Mouse (Mus musculus) layer of hippocampus, postnatal 14 days (tissue): ENCODE measurements at regions not wholly inside any gene's neighbourhood (a gene's known extent, or its start where the extent isn't known, plus 50 kb on each side); places are given as distances from the start of the nearest gene placed in this dataset.

ENCODE experiments used
- DNase-seq, 2 experiments: peaks; one replicate each; pipeline ENCODE4 v3.0.0; 2021 to 2022; ENCODE audit warnings: low spot score in 2 of 2, mixed read lengths in 1 of 2

- no peak for DNase-seq
Measured at GRCm38 (mm10) chr16:95929700-95930435, 60.9 kb downstream of the Psmg1 start.

DNA sequence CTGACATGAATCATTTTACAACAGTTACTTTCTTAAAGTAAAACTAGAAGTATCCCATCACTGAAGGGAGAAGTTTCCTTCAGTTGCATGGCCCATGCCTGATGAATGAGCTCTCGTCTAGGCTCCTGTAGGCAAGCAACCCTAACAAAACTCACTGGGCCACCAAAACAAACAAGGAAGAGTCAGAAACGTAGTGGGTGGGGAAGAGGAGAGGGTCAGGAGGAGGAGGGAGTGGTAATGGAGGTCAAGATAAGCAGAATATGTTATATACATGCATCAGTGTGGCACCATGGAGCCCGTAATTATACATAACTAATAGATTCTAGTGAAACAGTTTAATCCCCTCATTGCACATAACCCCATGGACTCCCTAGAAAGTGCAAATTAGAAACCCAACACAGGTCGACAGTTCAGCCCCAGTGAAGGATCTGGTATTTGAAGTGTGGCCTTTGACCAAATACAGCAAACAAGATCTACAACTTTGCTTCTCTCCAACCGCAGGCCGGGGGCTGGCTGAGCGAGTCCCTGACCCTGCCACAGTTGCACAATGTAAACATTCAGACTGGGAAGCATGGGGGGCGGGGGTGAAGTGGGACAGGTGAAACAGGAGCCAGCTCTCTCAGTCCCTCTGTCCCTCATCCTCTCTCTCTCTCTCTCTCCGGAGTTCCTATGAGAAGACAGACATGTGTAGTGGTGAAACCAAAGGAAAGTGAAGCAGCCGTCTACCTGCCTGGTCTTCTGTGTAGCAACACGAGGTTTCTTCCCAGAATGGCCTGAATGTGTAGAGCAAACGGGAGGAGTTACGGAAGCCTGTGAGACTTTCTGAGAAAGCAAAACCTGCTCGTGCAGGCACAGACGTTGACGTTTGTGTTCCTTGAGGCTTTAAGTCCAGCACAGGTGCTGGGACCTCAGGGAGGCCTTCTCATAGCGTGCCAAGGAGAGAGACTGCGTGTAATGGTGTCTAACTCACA is 62.2 kb downstream of the Psmg1 start:
- no peak for DNase-seq

GRCm38 (mm10) chr16:95926558-95926957 is 64.2 kb downstream of the Psmg1 start:
- DNase-seq: no peak

- DNase-seq: no peak
Measured at GRCm38 (mm10) chr16:95924716-95925115, 66.0 kb downstream of the Psmg1 start.

- DNase-seq: no peak
Measured at GRCm38 (mm10) chr16:95923991-95924390, 66.8 kb downstream of the Psmg1 start.

DNA sequence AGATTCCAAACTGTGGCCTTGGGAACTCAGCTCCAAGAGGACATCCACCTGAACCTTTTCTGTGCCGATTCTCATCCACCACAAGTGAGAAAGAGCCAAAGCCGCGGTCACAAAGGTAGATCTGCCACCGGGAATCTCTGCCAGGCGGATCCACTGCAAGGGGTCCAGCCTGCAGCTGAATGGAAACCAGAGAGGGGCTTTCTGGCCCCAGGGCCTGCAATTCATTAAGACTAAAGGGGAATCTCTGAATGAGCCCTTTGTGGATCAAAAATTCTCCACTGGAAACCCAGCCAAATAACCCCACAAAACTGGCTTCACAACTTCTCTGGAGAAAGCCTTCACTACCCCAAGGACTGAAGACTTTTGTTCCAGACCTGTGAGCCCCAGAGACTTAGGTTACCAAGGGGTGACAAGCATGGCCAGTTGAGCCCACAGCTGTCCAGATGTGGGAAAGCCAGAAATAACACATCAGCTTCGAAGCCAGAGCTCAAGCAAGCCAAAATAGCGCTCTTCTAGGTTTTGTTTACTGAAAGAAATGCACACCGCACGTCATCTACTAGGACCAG is 68.3 kb downstream of the Psmg1 start:
- no peak for DNase-seq

DNA sequence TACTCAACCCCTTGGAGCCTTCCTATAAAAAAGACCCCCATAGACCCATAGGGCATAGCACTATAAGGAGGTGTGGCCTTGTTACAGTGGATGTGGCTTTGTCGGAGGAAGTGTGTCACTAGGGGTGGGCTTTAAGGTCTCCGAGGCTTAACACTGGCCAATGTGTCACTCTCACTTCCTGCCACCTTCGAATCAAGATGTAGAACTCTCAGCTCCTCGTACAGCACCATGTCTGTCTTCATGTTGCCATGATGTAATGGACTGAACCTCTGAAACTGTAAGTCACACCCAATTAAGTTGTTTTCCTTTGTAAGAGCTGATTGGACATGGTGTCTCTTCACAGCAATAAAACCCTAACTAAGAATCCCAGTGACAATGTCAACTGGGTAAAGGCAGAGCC is 69.6 kb downstream of the Psmg1 start:
- no peak for DNase-seq

DNA sequence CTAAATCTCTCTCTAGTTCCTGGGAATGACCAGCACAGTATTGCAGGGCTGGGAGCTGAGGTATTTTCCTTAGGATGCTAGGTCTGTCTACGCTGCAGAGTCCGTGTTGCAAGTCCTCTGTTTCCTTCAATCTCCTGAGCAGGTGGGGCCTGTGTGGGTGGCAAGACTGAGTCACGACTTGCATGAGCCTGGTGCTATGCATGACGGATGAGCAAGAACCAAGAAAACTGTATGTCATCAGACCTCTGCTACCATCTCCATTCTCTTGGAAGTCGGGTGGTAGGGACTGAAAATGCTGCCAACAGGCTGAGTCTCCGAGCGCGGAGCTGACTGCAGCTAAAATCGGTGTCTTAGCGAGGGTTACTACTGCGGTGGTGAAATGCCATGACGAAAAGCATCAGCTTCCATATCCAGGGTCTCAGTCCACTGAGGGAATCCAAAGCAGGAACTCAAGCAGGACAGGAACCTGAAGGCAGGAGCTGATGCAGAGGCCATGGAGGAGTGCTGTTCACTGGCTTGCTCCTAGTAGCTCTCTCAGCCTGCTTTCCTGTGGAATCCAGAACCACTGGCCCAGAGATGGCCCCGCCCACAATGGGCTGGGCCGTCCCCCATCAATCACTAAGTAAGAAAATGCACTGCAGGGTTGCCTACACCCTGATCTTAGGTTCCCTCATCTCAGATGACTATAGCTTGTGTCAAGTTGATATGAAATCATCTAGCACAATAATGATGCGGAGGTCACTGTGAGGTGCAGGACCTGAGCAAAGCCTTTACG is 71.9 kb downstream of the Psmg1 start:
- DNase-seq: no peak

GRCm38 (mm10) chr16:95917635-95918407 is 72.9 kb downstream of the Psmg1 start:
- no peak for DNase-seq

- peak; percentile 43 to 71 for DNase-seq
Measured at GRCm38 (mm10) chr16:95913879-95914278, 76.9 kb downstream of the Psmg1 start.

GRCm38 (mm10) chr16:95904531-95905165 is 86.1 kb downstream of the Psmg1 start:
- DNase-seq: no peak

- DNase-seq: no peak
Measured at GRCm38 (mm10) chr16:95903383-95903913, 87.3 kb downstream of the Psmg1 start.

GRCm38 (mm10) chr16:95902177-95902576 is 88.6 kb downstream of the Psmg1 start:
- DNase-seq: no peak

- DNase-seq: no peak
Measured at GRCm38 (mm10) chr16:95901388-95901787, 89.4 kb downstream of the Psmg1 start.

DNA sequence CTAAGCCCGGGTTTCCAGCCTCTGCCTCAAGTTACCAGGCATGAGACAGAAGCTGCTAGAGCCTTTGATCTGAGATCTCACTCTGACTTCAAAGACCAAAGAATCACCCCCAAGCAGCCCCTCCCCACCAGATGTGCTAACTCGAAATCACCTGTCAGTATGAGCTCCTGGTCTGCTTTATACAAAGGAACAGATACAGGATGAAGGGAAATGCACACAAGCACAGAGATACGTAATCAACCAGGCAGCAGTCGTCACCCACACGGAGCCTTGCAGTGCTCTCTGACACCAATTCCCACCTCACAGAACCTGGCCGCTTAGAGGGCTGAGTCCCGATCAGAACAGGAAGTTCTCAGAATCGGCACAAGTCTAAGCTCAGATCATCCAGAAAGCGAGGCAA is 90.6 kb downstream of the Psmg1 start:
- no peak for DNase-seq

DNA sequence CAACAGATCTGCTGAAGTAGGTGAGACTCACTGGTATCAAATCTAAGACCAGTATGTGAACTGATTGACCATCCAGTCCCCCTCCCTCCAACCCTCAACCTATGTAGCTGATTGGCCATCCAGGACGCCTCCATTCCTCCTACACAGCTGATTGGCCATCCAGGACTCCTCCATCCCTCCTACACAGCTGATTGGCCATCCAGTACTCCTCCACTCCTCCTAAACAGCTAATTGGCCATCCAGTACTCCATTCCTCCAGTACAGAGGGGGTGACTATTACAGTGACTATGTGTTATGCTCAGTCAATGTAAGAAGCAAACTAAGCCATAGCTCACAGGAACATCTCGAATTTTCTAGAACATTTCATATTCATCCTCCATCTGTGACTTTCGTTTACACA is 91.1 kb downstream of the Psmg1 start:
- DNase-seq: no peak

- no peak for DNase-seq
Measured at GRCm38 (mm10) chr16:95897843-95898242, 92.9 kb downstream of the Psmg1 start.

DNA sequence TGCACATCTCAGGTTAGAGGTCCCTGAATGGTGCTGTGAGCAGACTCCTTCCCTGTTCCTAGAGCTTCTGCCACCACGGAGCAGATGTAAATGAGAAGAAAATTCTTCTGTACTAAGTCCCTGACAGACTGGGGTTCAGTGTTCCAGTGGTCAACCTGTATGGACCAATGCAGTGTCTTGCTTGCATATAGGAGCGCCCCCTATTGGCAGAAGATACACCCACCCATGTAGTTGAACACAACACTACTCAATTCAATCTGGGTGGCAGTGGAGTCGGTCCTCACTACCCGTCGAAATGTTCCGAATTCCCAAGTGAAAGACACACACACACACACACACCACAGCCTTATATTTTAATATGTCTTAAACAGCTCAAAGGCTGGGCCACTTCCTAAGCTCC is 94.6 kb downstream of the Psmg1 start:
- DNase-seq: no peak

- no peak for DNase-seq
Measured at GRCm38 (mm10) chr16:95893534-95894290, 97.0 kb downstream of the Psmg1 start.
